Mouse (Mus musculus) liver, postnatal 0 days (tissue): Measurements from ENCODE around the gene Fah. TPM values are rescaled to one million over a fixed set of nuclear protein-coding genes. Genes with fewer than 3 reads are reported as not detected.

ENCODE experiments used
- ATAC-seq: fragments of 200-750 bp; cut with Nextera tagmentation; 2 replicates; pipeline ENCODE4 v1.8.0; 2017; ENCODE audit warnings: mild to moderate bottlenecking, moderate library complexity
- DNase-seq: peaks from one replicate; pipeline ENCODE4 v3.0.0-alpha.2; 2016
- H3K27ac ChIP-seq: fragments of 300-500 bp; sonication (generic); 2 replicates; pipeline ENCODE4 v1.5.1; 2014; ENCODE audit warnings: antibody characterized with exemption, moderate library complexity, mild to moderate bottlenecking, low read depth
- H3K27me3 ChIP-seq: fragments of 300-500 bp; sonication (generic); 2 replicates; pipeline ENCODE4 v1.6.1; 2014; ENCODE audit warnings: low read length, control low read depth, mixed read lengths; ENCODE audit not compliant: insufficient read depth
- H3K36me3 ChIP-seq: fragments of 300-500 bp; sonication (generic); replicated peaks from 2 replicates; pipeline ENCODE4 v1.6.1; 2014; ENCODE audit warnings: mild to moderate bottlenecking, control low read depth, low read length, moderate library complexity, mixed read lengths; ENCODE audit not compliant: insufficient read depth
- H3K4me1 ChIP-seq: fragments of 300-500 bp; sonication (generic); 2 replicates; pipeline ENCODE4 v1.6.1; 2014; ENCODE audit warnings: antibody characterized with exemption, mild to moderate bottlenecking, control low read depth; ENCODE audit not compliant: insufficient read depth
- H3K4me2 ChIP-seq: fragments of 300-500 bp; sonication (generic); 2 replicates; pipeline ENCODE4 v1.6.1; 2014; ENCODE audit warnings: low read depth, mild to moderate bottlenecking, low read length, moderate library complexity, mixed read lengths
- H3K4me3 ChIP-seq: fragments of 300-500 bp; sonication (generic); 2 replicates; pipeline ENCODE4 v1.5.1; 2014; ENCODE audit warnings: low read depth, low read length
- H3K9ac ChIP-seq: fragments of 300-500 bp; sonication (generic); replicated peaks from 2 replicates; pipeline ENCODE4 v1.6.1; 2014; ENCODE audit warnings: mild to moderate bottlenecking, moderate library complexity
- H3K9me3 ChIP-seq: fragments of 300-500 bp; sonication (generic); 2 replicates; pipeline ENCODE4 v1.6.1; 2016; ENCODE audit warnings: mild to moderate bottlenecking, control low read depth, low read length, mixed read lengths
- CTCF ChIP-seq: sonication (generic); IDR thresholded peaks from 2 replicates; pipeline ENCODE4 v1.5.1; 2016; ENCODE audit warnings: antibody characterized with exemption, low read depth
- EP300 ChIP-seq: IDR thresholded peaks from 2 replicates; pipeline ENCODE4 v1.6.1; 2016; ENCODE audit warnings: antibody characterized with exemption, low read depth, mild to moderate bottlenecking
- WGBS: fragments of 180-500 bp; shearing (Covaris S2); extraction: QIAGEN DNeasy Blood & Tissue Kit; methylation state at CpG from one replicate; pipeline ENCODE4 v1.1.7; 2014; ENCODE audit not compliant: insufficient replicate concordance; 5-methylcytosine and 5-hydroxymethylcytosine counted together
- polyA plus RNA-seq: library from polyadenylated mRNA; unstranded; fragments of >200 nt; fragmentation: Nextera tagmentation; extraction: Ambion mirVana; gene quantifications from 2 replicates; pipeline ENCODE4 v1.2.1, GENCODE M21; 2015

Gene Fah
- polyA plus RNA-seq, 1 experiment from 2014 or later: 265 TPM

GRCm38 (mm10) chr7:84551472-84551871 is 55.0 kb downstream of the Fah start:
- H3K4me3 ChIP-seq: no peak overlapping the region
- H3K9me3 ChIP-seq: no peaks in the 10 kb centered on the region
- H3K4me2 ChIP-seq: no peak overlapping the region
- 59% methylated on average over 2 of the region's 2 CpGs for WGBS
- H3K27ac ChIP-seq: no peak overlapping the region
- H3K27me3 ChIP-seq: no peaks in the 10 kb centered on the region
- no peak for TF ChIP-seq EP300
- TF ChIP-seq CTCF: no peak
- no peak overlapping the region for H3K9ac ChIP-seq
- no peaks in the 10 kb centered on the region for H3K36me3 ChIP-seq
- ATAC-seq (no peak), DNase-seq (no peak)
- H3K4me1 ChIP-seq: no peaks in the 10 kb centered on the region

- Histone ChIP-seq H3K27me3 (no peaks in the 10 kb centered on the region), H3K27ac (no peak overlapping the region), H3K4me2 (no peak overlapping the region), H3K4me3 (no peak overlapping the region), H3K9me3 (no peaks in the 10 kb centered on the region), H3K36me3 (no peaks in the 10 kb centered on the region), H3K4me1 (no peaks in the 10 kb centered on the region), H3K9ac (no peak overlapping the region)
- WGBS: 43% methylated on average over 4 of the region's 4 CpGs
- TF ChIP-seq EP300 (no peak), CTCF (no peak)
- ATAC-seq (no peak), DNase-seq (no peak)
These were observed 59.9 kb downstream of the Fah start for GRCm38 (mm10) chr7:84546667-84547066.

- no peak overlapping the region for H3K27ac ChIP-seq
- no peak for ATAC-seq
- no peaks in the 10 kb centered on the region for H3K4me1 ChIP-seq
- no peaks in the 10 kb centered on the region for H3K9me3 ChIP-seq
- 66% methylated on average over 4 of the region's 4 CpGs for WGBS
- H3K27me3 ChIP-seq: 0 out of 2 replicates have a peak, but pooled peaks cover 3% of the 10 kb centered on the region
- H3K4me2 ChIP-seq: no peak overlapping the region
- H3K9ac ChIP-seq: no peak overlapping the region
- H3K36me3 ChIP-seq: no peaks in the 10 kb centered on the region
- no peak for TF ChIP-seq EP300
- TF ChIP-seq CTCF: no peak
- H3K4me3 ChIP-seq: no peak overlapping the region
- DNase-seq: no peak
These were observed 61.6 kb downstream of the Fah start for GRCm38 (mm10) chr7:84544946-84545345.

Other genes with a start within 250 kb of the Fah start
- 0.17 TPM in 1 of 2 replicates, not detected in the other for gene Arnt2, start 196.5 kb downstream of the Fah start, polyA plus RNA-seq
- 0.04 and 0.23 TPM in 2 replicates for gene Gm2115, start 77.8 kb downstream of the Fah start, polyA plus RNA-seq
- gene Zfand6, start 83.2 kb upstream of the Fah start, polyA plus RNA-seq: 160 and 165 TPM in 2 replicates
- not detected in 2 replicates for gene Olfr291, start 246.8 kb upstream of the Fah start, polyA plus RNA-seq